Mouse (Mus musculus) lung, adult 2 months (tissue): ENCODE data around the gene Slc4a4. TPM values are rescaled to one million over a fixed set of nuclear protein-coding genes. Genes with fewer than 3 reads are reported as not detected.
A peak's percentile ranks its signal among the peaks of the same experiment; 100 is the strongest.

Source experiments
- DNase-seq: peaks from one replicate; pipeline ENCODE4 v3.0.0; 2022
- H3K4me1 ChIP-seq: fragments of 200-500 bp; 2 replicates; pipeline ENCODE4 v1.6.1; 2011; ENCODE audit warnings: low read length; ENCODE audit not compliant: control insufficient read depth, insufficient read depth
- H3K4me3 ChIP-seq: fragments of 200-500 bp; replicated peaks from 2 replicates; pipeline ENCODE3; 2011; ENCODE audit warnings: low read depth, mild to moderate bottlenecking, control low read depth, low read length; ENCODE audit errors: extremely low read depth
- CTCF ChIP-seq: fragments of 200-500 bp; IDR thresholded peaks from 2 replicates; pipeline ENCODE4 v1.5.1; 2011; ENCODE audit warnings: mild to moderate bottlenecking, low read length, control low read depth; ENCODE audit not compliant: insufficient read depth
- POLR2A ChIP-seq: fragments of 200-500 bp; IDR thresholded peaks from 2 replicates; pipeline ENCODE4 v1.6.1; 2011; ENCODE audit warnings: low read depth, mild to moderate bottlenecking, control low read depth, low read length, borderline replicate concordance; ENCODE audit errors: extremely low read depth
- WGBS: fragments of 180-500 bp; shearing (Covaris S2); methylation state at CpG from one replicate; pipeline ENCODE4 v1.1.7; 2018; 5-methylcytosine and 5-hydroxymethylcytosine counted together
- polyA plus RNA-seq: library from polyadenylated mRNA; depleted of rRNA; stranded (reverse); fragments of >200 nt; gene quantifications from 2 replicates; pipeline ENCODE4 v1.2.3, GENCODE M21; 2012

Gene Slc4a4
- polyA plus RNA-seq, 1 experiment: 4.8 TPM

DNA sequence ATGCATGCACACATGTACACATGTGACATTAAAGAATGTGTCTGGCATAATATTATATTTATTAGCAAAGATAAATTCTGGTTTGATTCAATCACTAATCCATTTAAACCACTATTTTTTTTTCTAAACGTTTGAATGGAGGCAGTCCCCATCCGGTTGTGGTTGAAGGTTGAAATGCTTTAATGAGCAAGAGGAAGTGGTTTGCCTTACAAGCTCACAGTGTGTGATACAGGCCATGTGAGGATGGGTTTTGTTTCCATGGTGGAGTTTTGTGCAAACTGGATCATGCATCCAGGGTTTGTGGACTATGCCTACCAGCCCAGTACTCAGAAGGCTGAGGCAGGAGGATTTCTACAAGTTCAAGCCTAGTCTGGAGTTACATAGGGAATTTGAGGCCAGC lies 311.9 kb downstream of the Slc4a4 start:
- TF ChIP-seq CTCF: no peak
- TF ChIP-seq POLR2A: no peak
- H3K4me3 ChIP-seq: no peak overlapping the region
- no peaks in the 10 kb centered on the region for H3K4me1 ChIP-seq
- 61% methylated on average over 2 of the region's 2 CpGs for WGBS
- DNase-seq: no peak

DNA sequence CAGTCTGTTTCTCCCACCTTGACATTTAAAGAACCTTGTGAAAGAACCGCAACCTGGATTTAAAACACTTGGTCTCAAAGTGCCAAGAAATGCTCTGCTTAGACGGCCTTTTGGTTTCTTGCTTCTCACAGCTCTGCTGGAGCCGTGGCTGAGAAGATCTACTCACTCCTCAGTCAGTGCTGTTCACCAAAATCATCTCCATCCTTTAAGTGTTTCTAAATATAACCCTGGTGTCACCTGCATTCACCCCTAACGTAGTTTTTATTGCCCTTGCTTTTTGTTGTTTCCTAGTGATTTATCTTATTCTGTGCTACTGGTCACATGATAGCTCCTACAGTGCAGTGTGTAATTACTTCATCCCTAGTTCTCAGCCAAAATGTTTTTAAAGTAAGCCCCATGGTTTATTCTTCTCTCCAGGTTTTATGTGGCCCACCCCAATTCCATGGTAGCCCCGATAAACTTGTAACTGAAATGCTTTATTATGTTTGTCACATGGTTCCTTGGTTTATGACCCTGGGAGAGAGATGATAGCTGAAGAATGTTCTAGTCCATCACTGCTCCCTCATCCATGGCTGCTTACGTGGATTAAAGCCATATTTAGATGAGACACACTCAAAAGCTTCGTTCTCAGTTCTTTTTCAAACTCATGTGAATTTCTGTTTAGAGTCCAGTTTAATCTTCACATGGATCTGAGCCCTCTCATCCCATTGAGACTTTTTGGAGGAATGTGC lies 323.5 kb downstream of the Slc4a4 start:
- H3K4me3 ChIP-seq: no peak overlapping the region
- WGBS: 73% methylated on average over 7 of the region's 7 CpGs
- H3K4me1 ChIP-seq: no peaks in the 10 kb centered on the region
- TF ChIP-seq POLR2A (no peak), CTCF (no peak)
- DNase-seq: no peak

DNA sequence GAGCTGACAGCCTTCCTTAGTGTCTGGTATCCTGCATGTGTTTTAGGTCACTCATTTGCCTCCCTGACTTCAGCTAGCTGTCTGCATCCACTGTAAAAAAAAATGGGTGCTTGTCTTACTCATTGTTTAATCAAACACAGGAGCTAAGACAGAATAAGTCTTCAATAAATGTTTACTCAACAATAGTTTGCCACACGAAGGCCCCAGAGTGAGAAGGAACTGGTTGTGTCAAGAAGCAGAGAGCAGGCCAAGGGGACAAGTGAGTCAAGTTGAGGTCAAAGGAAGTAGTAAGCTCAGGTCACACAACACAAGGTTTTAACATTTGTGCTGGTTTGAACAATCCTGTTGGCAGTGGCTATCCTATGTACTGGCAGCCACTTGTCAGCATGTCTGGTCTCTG lies 324.4 kb downstream of the Slc4a4 start:
- TF ChIP-seq POLR2A (no peak), CTCF (no peak)
- WGBS: 26% methylated on average over 1 of the region's 1 CpGs
- Histone ChIP-seq H3K4me3 (no peak overlapping the region), H3K4me1 (no peaks in the 10 kb centered on the region)
- DNase-seq: no peak

DNA sequence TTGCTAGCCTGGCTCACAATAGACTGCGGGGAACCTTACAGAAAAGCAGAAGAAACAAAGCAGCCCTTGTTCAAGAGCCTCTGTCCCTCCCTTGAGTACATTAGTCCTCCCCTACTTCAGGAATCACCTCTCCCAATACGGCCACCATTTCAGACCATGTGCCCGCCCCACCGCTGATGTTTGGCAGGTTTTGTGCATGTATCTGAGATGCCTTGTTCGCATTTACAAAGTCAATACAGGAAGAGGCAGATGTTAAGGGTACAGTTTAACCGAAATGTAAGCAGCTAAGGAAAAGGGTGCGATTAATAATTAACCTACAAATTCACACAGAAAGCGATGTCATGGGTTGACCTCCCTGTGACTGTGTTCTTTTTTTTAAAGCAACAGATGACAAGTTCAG lies 331.6 kb downstream of the Slc4a4 start:
- DNase-seq: no peak
- whole genome bisulfite sequencing: 59% methylated on average over 8 of the region's 8 CpGs
- TF ChIP-seq CTCF (no peak), POLR2A (no peak)

DNA sequence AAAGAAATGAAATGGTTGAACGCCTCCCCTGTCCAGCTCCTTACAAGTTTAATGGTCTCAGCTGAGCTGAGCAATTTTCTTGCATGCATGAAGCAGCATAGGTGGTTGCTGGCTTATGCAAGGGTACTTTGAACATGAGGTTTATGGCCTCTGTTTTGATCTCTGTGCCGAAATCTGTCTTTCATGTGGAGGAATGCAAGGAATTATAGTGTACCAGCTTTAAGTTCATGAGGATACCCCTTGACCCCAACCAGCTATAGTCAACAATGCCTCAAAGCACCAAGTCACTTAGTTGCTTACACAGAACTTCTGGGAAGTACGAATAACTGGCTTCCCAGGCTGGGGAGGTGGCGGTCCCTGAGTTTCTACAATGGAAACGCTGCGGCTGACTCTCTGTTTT lies 332.1 kb downstream of the Slc4a4 start:
- no peaks in the 10 kb centered on the region; the same call in 1 of the 2 replicates for H3K4me1 ChIP-seq
- DNase-seq: no peak
- 67% methylated on average over 6 of the region's 6 CpGs for WGBS
- TF ChIP-seq POLR2A (no peak), CTCF (no peak)
- no peak overlapping the region for H3K4me3 ChIP-seq

More for the DNA sequence above, 331.6 kb downstream of the Slc4a4 start:
- Histone ChIP-seq H3K4me1 (no peaks in the 10 kb centered on the region; the same call in 1 of the 2 replicates), H3K4me3 (no peak overlapping the region)

DNA sequence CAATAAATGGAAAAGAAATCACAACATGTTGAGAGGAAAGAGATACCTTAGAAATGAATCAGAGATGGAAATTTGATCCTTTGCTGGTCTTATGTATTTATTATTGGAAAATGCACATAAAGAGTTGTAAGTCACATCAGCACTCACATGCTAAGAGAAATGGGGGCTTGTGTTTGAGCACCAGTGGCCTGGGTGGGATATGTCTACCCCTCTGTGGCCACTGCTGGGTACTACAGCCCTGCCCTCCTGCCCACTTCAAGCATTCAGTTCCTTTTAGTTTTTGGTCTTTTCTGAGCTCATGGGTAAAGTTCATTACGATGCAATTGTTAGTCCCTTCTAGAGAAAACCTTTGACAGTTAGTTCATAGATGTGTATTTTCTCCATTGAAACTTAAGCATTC lies 335.0 kb downstream of the Slc4a4 start:
- no peak for DNase-seq
- WGBS: 53% methylated on average over 1 of the region's 1 CpGs
- Histone ChIP-seq H3K4me1 (no peaks in the 10 kb centered on the region; the same call in 1 of the 2 replicates), H3K4me3 (no peak overlapping the region)
- TF ChIP-seq CTCF (peak; percentile 51; the same call in 1 of the 2 replicates), POLR2A (no peak)

DNA sequence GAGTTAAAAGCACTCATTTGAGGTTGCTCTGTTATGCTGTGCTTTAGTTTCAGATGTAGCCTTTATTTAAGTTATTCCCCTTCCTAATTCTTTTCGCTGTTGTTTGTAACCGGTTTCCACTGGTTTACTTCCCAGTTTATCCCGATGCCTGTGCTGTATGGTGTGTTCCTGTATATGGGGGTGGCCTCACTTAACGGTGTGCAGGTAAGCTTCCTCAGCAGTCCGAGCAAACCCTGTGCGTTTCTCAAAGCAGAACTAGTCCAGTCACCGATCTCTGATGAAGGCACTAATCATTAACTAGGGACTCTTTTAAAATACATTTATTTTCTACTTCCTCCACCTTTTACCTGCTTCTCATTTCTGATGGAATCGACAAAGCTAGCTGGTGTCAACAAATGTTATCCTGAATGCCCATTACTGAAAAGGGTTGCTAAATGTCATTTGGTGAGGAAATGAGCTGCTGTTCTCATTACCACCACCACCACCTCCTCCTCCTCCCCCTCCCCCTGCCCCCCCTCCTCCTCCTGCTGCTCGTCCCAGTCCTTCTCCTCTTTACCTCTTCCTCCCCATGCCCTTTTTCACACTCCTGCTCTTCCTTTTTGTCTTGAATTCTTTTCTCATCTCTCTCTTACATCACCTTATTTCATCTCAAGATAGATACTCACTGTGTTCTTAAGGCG lies 336.6 kb downstream of the Slc4a4 start:
- DNase-seq: no peak
- TF ChIP-seq POLR2A: no peak
- no peak for TF ChIP-seq CTCF
- Histone ChIP-seq H3K4me3 (no peak overlapping the region), H3K4me1 (no peaks in the 10 kb centered on the region; the same call in 1 of the 2 replicates)
- 50% methylated on average over 10 of the region's 10 CpGs for WGBS

DNA sequence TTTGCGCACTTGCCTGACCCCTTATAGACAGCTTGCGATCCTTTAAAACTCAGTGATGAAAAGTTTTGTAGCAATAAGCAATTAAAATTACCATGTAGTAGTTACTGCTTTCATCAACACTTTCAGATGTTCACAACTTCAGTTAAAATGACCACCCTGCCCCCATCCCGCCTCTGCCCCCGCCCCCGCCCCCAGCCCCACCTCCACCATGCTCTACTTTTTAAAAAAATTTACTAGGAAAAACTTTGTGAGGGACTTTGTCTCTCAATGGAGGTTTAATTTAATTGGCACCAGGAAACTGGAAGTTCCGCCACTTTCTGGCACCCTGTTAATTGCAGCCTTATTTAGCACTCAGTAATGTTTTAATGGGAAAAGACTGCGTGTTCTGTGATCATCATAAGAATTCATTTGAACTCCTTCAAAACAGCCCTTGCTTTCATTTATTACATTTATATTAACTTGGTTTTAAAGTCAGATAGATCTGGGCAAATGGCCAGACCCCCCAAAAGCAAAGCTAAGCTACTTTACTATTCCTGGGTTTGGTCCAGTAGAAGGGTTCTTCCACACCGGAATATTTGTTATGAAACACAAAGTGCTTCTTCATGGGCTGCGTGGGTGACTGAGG lies 337.2 kb downstream of the Slc4a4 start:
- TF ChIP-seq POLR2A: no peak
- no peak for DNase-seq
- Histone ChIP-seq H3K4me3 (no peak overlapping the region), H3K4me1 (no peaks in the 10 kb centered on the region; the same call in 1 of the 2 replicates)
- WGBS: 73% methylated on average over 9 of the region's 9 CpGs

DNA sequence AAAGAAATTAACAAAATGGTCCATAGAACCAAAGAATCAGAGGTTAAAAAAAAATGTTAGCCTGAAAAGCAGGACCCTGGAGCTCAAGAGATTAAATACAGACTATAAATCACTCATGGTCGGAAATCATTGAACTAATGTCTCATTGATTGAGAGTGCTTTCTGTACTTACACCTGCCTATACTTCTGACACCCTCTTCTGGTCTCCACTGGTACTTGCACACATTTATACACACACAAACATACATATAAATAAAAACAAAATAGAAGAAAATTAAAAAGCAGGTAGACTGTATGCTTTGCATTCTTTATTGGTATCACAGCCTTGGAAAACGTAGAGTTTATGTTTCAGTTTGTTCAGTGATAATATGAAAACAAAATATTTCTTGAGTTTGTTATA lies 341.3 kb downstream of the Slc4a4 start:
- TF ChIP-seq CTCF: no peak
- no peak for TF ChIP-seq POLR2A
- 84% methylated on average over 2 of the region's 2 CpGs for WGBS

More for the DNA sequence above, 341.3 kb downstream of the Slc4a4 start:
- no peaks in the 10 kb centered on the region for H3K4me1 ChIP-seq
- no peak for DNase-seq
- H3K4me3 ChIP-seq: no peak overlapping the region
